Mouse (Mus musculus): ENCODE results near the gene Cox5b.

GRCm38 (mm10) chr1:36644615-36645007 lies 46.6 kb upstream of the Cox5b start:
- TF ChIP-seq CTCF (IDR thresholded peaks at IDR 0.05; ENCODE audit: borderline replicate concordance, insufficient read depth, low read depth, low read length) (no peak), POLR2A (IDR thresholded peaks at IDR 0.05; ENCODE audit: borderline replicate concordance, insufficient read depth, low read length) (no peak)

Measured in cerebellum, adult 2 months (tissue).